Mouse (Mus musculus): ENCODE results near the gene Ecel1. TPM values are rescaled to one million over a fixed set of nuclear protein-coding genes. Genes with fewer than 3 reads are reported as not detected.

Ecel1 gene
- total RNA-seq (2014; rRNA removed), result 19.1 and 36.1 TPM in 2 replicates
- polyA plus RNA-seq (2015; fragmentation: Nextera tagmentation; extraction: Ambion mirVana), result 17.8 and 28.5 TPM in 2 replicates

DNA sequence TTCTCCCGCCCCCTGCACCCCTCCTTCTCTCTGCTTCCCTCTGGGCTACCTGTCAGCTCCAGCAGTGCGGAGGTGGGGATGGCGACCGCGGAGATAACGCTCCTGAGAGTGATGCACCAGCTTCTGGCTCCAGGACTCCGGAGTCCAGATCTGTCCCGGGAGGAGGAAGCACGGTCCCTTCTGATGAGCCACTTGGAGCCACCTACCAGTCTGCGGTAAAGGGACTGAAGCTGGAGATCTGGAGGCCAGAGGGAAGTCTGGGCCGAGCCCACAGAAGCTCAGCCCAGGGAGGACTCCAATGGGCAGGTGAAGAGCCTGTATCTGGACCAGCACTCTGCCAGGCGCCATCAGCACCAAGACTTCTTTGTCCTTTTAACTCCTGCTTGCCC is at the start of gene Ecel1:
Gene Ecel1, minus strand, starts transcription at position 323 of the 389 bp plus-strand sequence.
- no peaks in the 10 kb centered on the region for H3K36me3 ChIP-seq (ENCODE audit: insufficient read depth)
- H3K4me3 ChIP-seq (ENCODE audit: low read depth, low read length), result peak within 1 kb of the TSS; percentile 42
- peak within 1 kb of the TSS; percentile 43; the same call in 1 of the 2 replicates for H3K9ac ChIP-seq
- no peak within 1 kb of the TSS for H3K27ac ChIP-seq (ENCODE audit: low read depth, low read length)
- H3K4me2 ChIP-seq (ENCODE audit: low read depth), result peak within 1 kb of the TSS; percentile 79
- peaks cover 63% of the 10 kb centered on the region for H3K27me3 ChIP-seq (ENCODE audit: insufficient read depth, low read length)
- no peaks in the 10 kb centered on the region for H3K9me3 ChIP-seq (ENCODE audit: low read length)
- 4% methylated on average over 11 of the region's 12 CpGs for WGBS
- TF ChIP-seq CTCF (IDR thresholded peaks at IDR 0.05; ENCODE audit: low read depth), result no peak
- no peaks in the 10 kb centered on the region for H3K4me1 ChIP-seq (ENCODE audit: insufficient read depth)
- DNase-seq (no peak), ATAC-seq (no peak)

DNA sequence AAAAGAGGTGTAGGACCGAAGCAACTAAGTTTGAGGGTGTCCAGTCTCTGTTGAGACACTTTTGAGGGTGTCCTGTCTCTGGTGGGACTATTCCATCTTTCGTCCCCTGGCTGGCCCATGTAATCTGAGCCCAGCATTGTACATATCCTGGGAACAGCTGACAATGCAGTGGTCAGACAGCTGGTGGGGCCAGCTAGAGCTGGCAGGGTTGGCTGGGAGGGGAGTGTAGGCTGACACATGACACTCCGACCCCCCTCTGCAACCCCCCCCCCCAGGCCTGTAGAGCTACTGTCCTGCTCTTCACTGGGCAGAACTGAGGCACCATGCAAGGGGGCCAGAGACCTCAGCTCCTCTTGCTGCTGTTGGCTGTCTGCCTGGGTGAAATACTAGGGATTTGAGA is 49.2 kb upstream of the Ecel1 start:
- H3K27me3 ChIP-seq (ENCODE audit: insufficient read depth, low read length), result no peaks in the 10 kb centered on the region
- H3K4me2 ChIP-seq (ENCODE audit: low read depth), result no peak overlapping the region
- no peak overlapping the region for H3K27ac ChIP-seq (ENCODE audit: low read depth, low read length)
- H3K36me3 ChIP-seq (ENCODE audit: insufficient read depth), result no peaks in the 10 kb centered on the region
- no peaks in the 10 kb centered on the region for H3K9me3 ChIP-seq (ENCODE audit: low read length)
- no peak overlapping the region for H3K4me3 ChIP-seq (ENCODE audit: low read depth, low read length)
- TF ChIP-seq CTCF (IDR thresholded peaks at IDR 0.05; ENCODE audit: low read depth), result no peak
- ATAC-seq (no peak), DNase-seq (no peak)
- no peaks in the 10 kb centered on the region for H3K4me1 ChIP-seq (ENCODE audit: insufficient read depth)
- H3K9ac ChIP-seq, result no peak overlapping the region
- WGBS, result 56% methylated on average over 3 of the region's 3 CpGs

DNA sequence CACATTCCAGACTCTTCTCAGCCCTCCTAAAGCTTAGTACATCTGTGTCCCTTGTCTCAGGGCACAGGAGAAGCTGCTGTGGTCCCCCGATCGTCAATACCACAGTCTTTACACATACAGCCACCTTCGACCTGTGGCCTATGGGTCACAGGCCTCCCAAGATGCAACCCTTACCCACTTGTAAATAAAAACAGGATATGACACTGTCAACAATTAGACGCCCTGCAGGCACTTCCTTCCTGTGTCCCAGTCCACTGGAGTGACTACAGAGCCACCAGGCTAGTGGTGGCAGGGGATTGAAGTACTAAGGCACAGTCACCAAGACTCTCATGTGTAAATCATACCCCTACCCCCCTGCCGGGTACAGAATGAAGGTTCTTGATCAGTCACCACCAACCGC is 48.7 kb upstream of the Ecel1 start:
- WGBS, result 76% methylated on average over 6 of the region's 6 CpGs
- Histone ChIP-seq H3K27me3 (ENCODE audit: insufficient read depth, low read length) (no peaks in the 10 kb centered on the region), H3K4me3 (ENCODE audit: low read depth, low read length) (no peak overlapping the region), H3K9ac (no peak overlapping the region), H3K4me2 (ENCODE audit: low read depth) (no peak overlapping the region), H3K36me3 (ENCODE audit: insufficient read depth) (no peaks in the 10 kb centered on the region), H3K27ac (ENCODE audit: low read depth, low read length) (no peak overlapping the region), H3K9me3 (ENCODE audit: low read length) (no peaks in the 10 kb centered on the region), H3K4me1 (ENCODE audit: insufficient read depth) (no peaks in the 10 kb centered on the region)
- no peak for TF ChIP-seq CTCF (IDR thresholded peaks at IDR 0.05; ENCODE audit: low read depth)
- ATAC-seq (no peak), DNase-seq (no peak)

DNA sequence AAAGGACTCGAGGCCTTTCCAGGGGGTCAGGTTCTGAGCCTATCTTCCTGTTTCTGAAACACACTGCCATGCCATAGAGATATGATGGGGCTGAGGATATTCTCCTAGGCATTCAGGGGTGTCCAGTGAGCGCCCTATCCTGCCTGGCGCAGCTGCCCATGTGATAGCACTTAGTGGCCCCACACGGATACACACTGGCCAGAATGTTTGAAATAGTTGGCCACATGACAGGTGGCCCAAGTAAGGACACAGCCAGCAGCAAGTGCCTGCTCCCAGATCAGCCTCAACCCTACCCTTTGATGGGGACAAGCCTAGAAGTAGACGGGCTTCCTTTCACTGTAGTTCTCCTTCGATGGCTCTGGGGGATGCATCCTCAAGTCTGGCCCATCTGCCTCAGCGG is 48.1 kb upstream of the Ecel1 start, which contains the start of gene Chrng:
Gene Chrng, plus strand, starts transcription at position 193 of the 400 bp plus-strand sequence.
- Histone ChIP-seq H3K4me1 (ENCODE audit: insufficient read depth) (no peaks in the 10 kb centered on the region), H3K36me3 (ENCODE audit: insufficient read depth) (no peaks in the 10 kb centered on the region), H3K27ac (ENCODE audit: low read depth, low read length) (no peak within 1 kb of the TSS), H3K4me2 (ENCODE audit: low read depth) (no peak within 1 kb of the TSS), H3K9me3 (ENCODE audit: low read length) (no peaks in the 10 kb centered on the region), H3K4me3 (ENCODE audit: low read depth, low read length) (no peak within 1 kb of the TSS), H3K9ac (no peak within 1 kb of the TSS), H3K27me3 (ENCODE audit: insufficient read depth, low read length) (no peaks in the 10 kb centered on the region)
- 89% methylated on average over 7 of the region's 7 CpGs for WGBS
- no peak for DNase-seq
- TF ChIP-seq CTCF (IDR thresholded peaks at IDR 0.05; ENCODE audit: low read depth), result no peak
- ATAC-seq, result no peak

DNA sequence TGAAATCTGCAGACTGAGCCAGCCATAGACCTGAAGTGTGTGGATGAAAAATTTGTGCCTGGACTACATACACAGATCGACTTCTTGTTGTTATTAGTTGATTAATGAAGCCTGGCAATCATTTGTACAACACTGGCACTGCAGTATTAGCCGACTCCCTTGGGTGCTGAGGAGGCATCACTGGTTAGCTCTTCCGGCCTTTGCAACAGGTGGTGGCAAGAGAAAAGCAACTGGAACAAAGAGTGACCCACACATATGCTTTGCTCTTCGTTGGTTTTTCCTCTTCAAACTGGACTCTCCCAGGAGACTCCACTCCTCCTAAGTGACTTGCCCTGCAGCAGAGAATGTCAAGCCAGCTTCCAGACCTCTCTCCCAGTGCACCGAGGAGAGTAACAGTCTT is 47.5 kb upstream of the Ecel1 start:
- no peak overlapping the region for H3K27ac ChIP-seq (ENCODE audit: low read depth, low read length)
- TF ChIP-seq CTCF (IDR thresholded peaks at IDR 0.05; ENCODE audit: low read depth), result no peak
- no peaks in the 10 kb centered on the region for H3K9me3 ChIP-seq (ENCODE audit: low read length)
- no peak overlapping the region for H3K9ac ChIP-seq
- no peak overlapping the region for H3K4me2 ChIP-seq (ENCODE audit: low read depth)
- WGBS, result 79% methylated on average over 5 of the region's 5 CpGs
- no peaks in the 10 kb centered on the region for H3K27me3 ChIP-seq (ENCODE audit: insufficient read depth, low read length)
- H3K4me3 ChIP-seq (ENCODE audit: low read depth, low read length), result no peak overlapping the region
- ATAC-seq, result no peak
- H3K36me3 ChIP-seq (ENCODE audit: insufficient read depth), result no peaks in the 10 kb centered on the region
- no peak for DNase-seq
- no peaks in the 10 kb centered on the region for H3K4me1 ChIP-seq (ENCODE audit: insufficient read depth)

DNA sequence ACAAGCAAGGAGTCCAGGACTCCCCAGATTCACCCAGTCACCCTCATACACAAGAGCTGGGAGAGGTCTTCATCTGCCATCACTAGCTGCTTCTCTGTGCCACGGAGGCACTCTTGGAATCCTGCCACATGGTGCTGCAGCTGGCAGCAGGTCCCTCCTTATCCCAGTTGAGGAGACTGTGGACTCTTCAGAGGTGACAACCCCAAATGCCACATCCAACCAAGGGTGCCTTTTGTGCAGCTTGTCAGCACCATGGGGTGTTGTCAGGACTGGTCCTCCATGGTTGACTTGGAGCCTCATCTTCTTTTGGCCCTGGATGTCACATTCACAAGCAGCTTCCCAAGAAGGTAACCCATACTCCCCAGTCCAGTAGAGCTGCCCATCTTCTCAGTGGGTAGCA is 45.5 kb upstream of the Ecel1 start:
- no peak for ATAC-seq
- no peak overlapping the region for H3K4me3 ChIP-seq (ENCODE audit: low read depth, low read length)
- no peak overlapping the region for H3K4me2 ChIP-seq (ENCODE audit: low read depth)
- H3K9ac ChIP-seq, result no peak overlapping the region
- no peaks in the 10 kb centered on the region for H3K9me3 ChIP-seq (ENCODE audit: low read length)
- H3K27me3 ChIP-seq (ENCODE audit: insufficient read depth, low read length), result no peaks in the 10 kb centered on the region
- no peak overlapping the region for H3K27ac ChIP-seq (ENCODE audit: low read depth, low read length)
- no peak for DNase-seq
- H3K4me1 ChIP-seq (ENCODE audit: insufficient read depth), result no peaks in the 10 kb centered on the region
- WGBS, result 30% methylated on average over 1 of the region's 1 CpGs
- no peaks in the 10 kb centered on the region for H3K36me3 ChIP-seq (ENCODE audit: insufficient read depth)
- no peak for TF ChIP-seq CTCF (IDR thresholded peaks at IDR 0.05; ENCODE audit: low read depth)

DNA sequence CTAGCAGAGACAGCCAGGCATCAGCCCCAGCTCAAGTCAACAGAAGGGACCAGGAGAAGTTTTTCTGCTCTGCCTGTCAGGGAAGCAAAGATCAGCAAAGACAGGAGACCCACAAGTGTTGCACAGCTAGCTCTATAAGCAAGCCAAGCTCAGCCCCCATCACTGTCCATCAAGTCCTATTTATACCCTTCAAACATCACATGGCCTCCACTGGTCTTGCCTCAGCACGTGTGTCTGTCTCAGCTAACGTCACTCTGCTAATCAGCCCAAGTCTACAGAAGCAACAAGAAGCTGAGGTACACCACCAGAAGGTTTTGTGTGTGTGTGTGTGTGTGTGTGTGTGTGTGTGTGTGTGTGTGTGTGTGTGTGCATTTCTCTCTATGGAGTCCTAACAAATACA is 44.5 kb upstream of the Ecel1 start:
- DNase-seq (no peak), ATAC-seq (no peak)
- H3K36me3 ChIP-seq (ENCODE audit: insufficient read depth), result no peaks in the 10 kb centered on the region
- no peaks in the 10 kb centered on the region for H3K4me1 ChIP-seq (ENCODE audit: insufficient read depth)
- no peak overlapping the region for H3K9ac ChIP-seq
- no peak overlapping the region for H3K27ac ChIP-seq (ENCODE audit: low read depth, low read length)
- no peak overlapping the region for H3K4me2 ChIP-seq (ENCODE audit: low read depth)
- 45% methylated on average over 2 of the region's 2 CpGs for WGBS
- no peaks in the 10 kb centered on the region for H3K27me3 ChIP-seq (ENCODE audit: insufficient read depth, low read length)
- no peak for TF ChIP-seq CTCF (IDR thresholded peaks at IDR 0.05; ENCODE audit: low read depth)
- no peak overlapping the region for H3K4me3 ChIP-seq (ENCODE audit: low read depth, low read length)
- no peaks in the 10 kb centered on the region for H3K9me3 ChIP-seq (ENCODE audit: low read length)
